19 mouse cellular contexts compared by ENCODE assay signal in genomic region chr3:107080803-107081202, GRCm38 (mm10). TPM values are rescaled to one million over a fixed set of nuclear protein-coding genes. Genes with fewer than 3 reads are reported as not detected.
DNase-seq lines count a peak whose midpoint lies in the region; ATAC-seq lines count a peak whose summit lies in the region.
"Had no signal": no experiment of that assay in that cellular context is flagged by ENCODE, and none has a peak within 500 bp of the region (broad histone marks: within the 10 kb centered on the region; RNA-seq: fewer than 3 reads in every experiment).

No protein-coding gene starts in this region.

- peak; percentile 66 for ATAC-seq in CD4-positive, CD25-positive, alpha-beta regulatory T cell, adult 4 months
- peak; percentile 62 for ATAC-seq in common myeloid progenitor, adult 5-6 weeks (replicated peaks; ENCODE audit: low read depth, poor library complexity, severe bottlenecking)
- no peak for ATAC-seq in kidney, embryonic 14.5 days (ENCODE audit: low FRiP score, low TSS enrichment)
- ATAC-seq: lung, postnatal 0 days had no signal

- H3K4me3 ChIP-seq in kidney, embryonic 14.5 days (ENCODE audit: low read length), result no peak overlapping the region
- H3K4me3 ChIP-seq: embryonic facial prominence, embryonic 15.5 days; heart, embryonic 13.5 days; limb, embryonic 15.5 days; liver, embryonic 15.5 days had no signal

- H3K9me3 ChIP-seq in kidney, embryonic 14.5 days (ENCODE audit: control insufficient read depth, low read length), result no peaks in the 10 kb centered on the region
- H3K9me3 ChIP-seq: embryonic facial prominence, embryonic 15.5 days; heart, embryonic 13.5 days; limb, embryonic 15.5 days; liver, embryonic 15.5 days had no signal

- H3K4me1 ChIP-seq in kidney, embryonic 14.5 days (ENCODE audit: control insufficient read depth, insufficient read depth, low read length), result no peaks in the 10 kb centered on the region
- H3K4me1 ChIP-seq: embryonic facial prominence, embryonic 15.5 days; limb, embryonic 15.5 days; liver, embryonic 15.5 days had no signal

- no peak overlapping the region for H3K4me2 ChIP-seq in kidney, embryonic 14.5 days (replicated peaks; ENCODE audit: low read depth, low read length)
- H3K4me2 ChIP-seq: embryonic facial prominence, embryonic 15.5 days; heart, embryonic 13.5 days; limb, embryonic 15.5 days; liver, embryonic 15.5 days had no signal

- H3K27ac ChIP-seq in kidney, embryonic 14.5 days (ENCODE audit: low read depth, low read length), result no peak overlapping the region
- H3K27ac ChIP-seq: embryonic facial prominence, embryonic 15.5 days; heart, embryonic 13.5 days; hindbrain, postnatal 0 days; limb, embryonic 15.5 days; liver, embryonic 15.5 days had no signal

- no peaks in the 10 kb centered on the region for H3K36me3 ChIP-seq in kidney, embryonic 14.5 days (ENCODE audit: control insufficient read depth, insufficient read depth, low read length)
- H3K36me3 ChIP-seq: embryonic facial prominence, embryonic 15.5 days; heart, embryonic 13.5 days; limb, embryonic 15.5 days; liver, embryonic 15.5 days had no signal

- peak; percentile 69 for DNase-seq in naive thymus-derived CD4-positive, alpha-beta T cell, adult 2 months (ENCODE audit: low read depth)
- peak; percentile 63 for DNase-seq in thymus, postnatal 4 days
- no peak for DNase-seq in layer of hippocampus, adult 11-12 months (ENCODE audit: low spot score)
- DNase-seq in urinary bladder, postnatal 4 days (ENCODE audit: low spot score in 2 of 2), result no peak
- DNase-seq: adrenal gland, adult 8-10 months; heart, postnatal 36 days; kidney, adult 18-20 months; kidney, postnatal 25 days; right cerebral cortex, postnatal 25 days had no signal

- WGBS in kidney, embryonic 14.5 days, result 64% methylated on average over 3 of the region's 3 CpGs

- H3K9ac ChIP-seq in kidney, embryonic 14.5 days (ENCODE audit: low read depth, low read length), result no peak overlapping the region
- H3K9ac ChIP-seq: embryonic facial prominence, embryonic 15.5 days; heart, embryonic 13.5 days; limb, embryonic 15.5 days; liver, embryonic 15.5 days had no signal

- H3K27me3 ChIP-seq in kidney, embryonic 14.5 days (ENCODE audit: control insufficient read depth, insufficient read depth, low read length), result no peaks in the 10 kb centered on the region
- H3K27me3 ChIP-seq: embryonic facial prominence, embryonic 15.5 days; heart, embryonic 13.5 days; limb, embryonic 15.5 days; liver, embryonic 15.5 days had no signal

RNA-seq across cellular contexts. Expression of gene Kcna2, which starts 20.1 kb away (rescaled TPM):
- polyA plus RNA-seq in CD4-positive, CD25-positive, alpha-beta regulatory T cell, adult 4 months (2017; shearing (Covaris generic)), result under 1 TPM; 0.35 to 0.76 TPM
- not detected in 2 replicates for total RNA-seq in common myeloid progenitor, adult 5-6 weeks (2017)
- 0.08 and 0.20 TPM in 2 replicates for polyA plus RNA-seq in kidney, embryonic 14.5 days (2014; fragmentation: Nextera tagmentation; extraction: Ambion mirVana)

RNA-seq across cellular contexts. Expression of gene Kcna3, which starts 44.8 kb away (rescaled TPM):
- polyA plus RNA-seq in CD4-positive, CD25-positive, alpha-beta regulatory T cell, adult 4 months (2017; shearing (Covaris generic)), result 10 to 100 TPM in 1 of 2 experiments, 1 to 10 TPM in 1; 9.8 to 15.2 TPM
- total RNA-seq in common myeloid progenitor, adult 5-6 weeks (2017), result 15.5 and 20.9 TPM in 2 replicates
- polyA plus RNA-seq in kidney, embryonic 14.5 days (2014; fragmentation: Nextera tagmentation; extraction: Ambion mirVana), result 0.91 and 1.6 TPM in 2 replicates
- total RNA-seq: gastrocnemius, adult 8-10 months had no signal

Comparison
In these comparisons a context has a peak if more than half of its experiments do, and no peak if none do; other contexts are left out.
1. DNase-seq: peak in naive thymus-derived CD4-positive, alpha-beta T cell, adult 2 months (single experiment) and thymus, postnatal 4 days (single experiment); none in layer of hippocampus, adult 11-12 months (single experiment) and urinary bladder, postnatal 4 days (0 of 2).